Mouse (Mus musculus) adrenal gland, adult 8-10 months (tissue): ENCODE measurements around the gene Ppih. TPM values are rescaled to one million over a fixed set of nuclear protein-coding genes. Genes with fewer than 3 reads are reported as not detected.
A peak's percentile ranks its signal among the peaks of the same experiment; 100 is the strongest.

Experiments used
- DNase-seq: peaks from one replicate; pipeline ENCODE4 v3.0.0; 2022
- total RNA-seq, 4 experiments: library from RNA; stranded (reverse); gene quantifications; 2 replicates each; pipeline ENCODE4 v1.2.4; 2022

The Ppih gene
- total RNA-seq: 10 to 100 TPM; 17.7 to 25.4 (median 24.3) TPM

DNA sequence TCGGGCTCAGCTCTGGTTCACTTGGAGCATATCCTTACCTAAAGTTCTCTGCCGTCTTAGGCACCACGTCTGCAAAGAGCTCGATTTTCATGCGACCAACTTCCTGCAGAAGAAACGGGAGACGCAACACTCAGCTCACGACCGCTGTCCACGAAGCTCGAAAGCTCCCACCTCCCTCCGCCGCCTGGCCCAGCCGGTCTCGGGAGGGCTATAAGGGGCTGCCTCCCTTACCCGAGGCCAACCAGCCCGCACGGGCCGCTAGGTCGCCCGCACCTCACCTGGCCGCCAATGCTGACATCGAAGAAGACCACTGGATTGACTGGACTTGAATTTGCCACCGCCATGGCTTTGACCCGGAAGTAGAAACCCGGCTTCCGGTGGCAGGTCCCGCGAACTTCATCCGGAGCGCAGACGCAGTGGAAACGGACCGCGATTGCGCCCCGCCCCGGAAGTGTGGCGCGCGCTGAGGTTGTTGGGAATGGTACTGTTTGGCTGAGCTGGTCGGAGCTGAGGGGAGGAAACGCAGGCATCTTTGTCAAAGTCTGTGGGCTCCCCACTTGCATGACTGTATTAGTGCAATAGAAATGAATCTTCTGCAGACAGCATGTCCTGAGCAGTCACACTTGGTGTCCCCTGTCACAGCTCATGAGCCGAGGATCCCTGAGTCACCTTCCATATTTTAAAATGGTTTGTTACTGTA is at the start of gene Ppih:
Gene Ppih, minus strand, starts transcription at position 416 of the 700 bp plus-strand sequence.
- DNase-seq: peak; percentile 93

DNA sequence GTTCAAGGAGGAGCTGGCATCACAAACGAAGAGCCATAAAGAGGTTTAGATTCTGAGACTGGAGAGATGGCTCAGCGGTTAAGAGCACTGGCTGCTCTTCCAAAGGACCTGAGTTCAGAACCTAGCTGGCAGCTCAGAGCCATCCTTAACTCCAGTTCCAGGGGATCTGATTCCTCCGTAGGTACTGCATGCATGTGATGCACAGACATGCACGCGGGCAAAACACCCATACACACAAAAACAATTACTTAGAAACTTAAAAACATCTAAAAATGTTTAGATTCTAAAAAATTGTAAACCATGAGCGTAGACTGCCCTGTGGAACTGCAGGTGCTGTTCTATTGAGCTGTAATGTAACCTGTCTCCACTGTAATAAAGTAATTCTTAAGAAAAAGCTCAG is 49.1 kb upstream of the Ppih start:
- DNase-seq: no peak

DNA sequence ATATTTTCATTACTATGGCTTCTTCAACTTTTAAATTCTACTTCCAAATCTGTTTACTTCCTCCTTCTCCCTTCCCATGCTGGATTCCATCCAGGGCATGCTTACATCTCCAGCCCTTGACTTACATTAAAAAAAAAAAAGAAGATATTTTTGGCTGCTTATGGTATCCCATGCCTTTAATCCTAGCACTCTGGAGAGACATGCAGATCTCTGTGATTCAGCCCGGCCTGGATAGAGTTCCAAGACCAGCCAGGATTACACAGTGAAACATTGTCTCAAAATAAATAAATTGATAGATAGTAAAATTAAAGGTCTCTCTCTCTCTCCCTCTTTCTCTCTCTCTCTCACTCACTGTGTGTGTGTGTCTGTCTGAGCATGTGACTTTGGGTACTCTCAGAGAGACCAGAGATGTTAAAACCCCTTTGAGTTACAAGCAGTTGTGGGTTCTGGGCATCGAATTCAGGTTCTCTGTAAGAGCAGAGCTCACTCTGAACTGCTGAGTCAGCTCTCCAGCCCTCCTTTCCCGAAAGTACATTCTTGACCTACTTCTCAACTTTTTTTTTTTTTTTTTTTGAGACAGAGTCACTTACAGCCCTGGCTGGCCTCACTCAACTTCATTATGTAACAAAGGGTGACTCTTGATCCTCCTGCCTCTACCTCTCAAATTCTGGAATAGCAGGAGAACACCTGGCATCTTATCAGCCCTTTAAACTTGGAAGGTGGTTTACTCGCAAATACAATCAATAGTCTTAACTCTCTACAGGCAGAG is 46.6 kb upstream of the Ppih start:
- peak; percentile 11 for DNase-seq

DNA sequence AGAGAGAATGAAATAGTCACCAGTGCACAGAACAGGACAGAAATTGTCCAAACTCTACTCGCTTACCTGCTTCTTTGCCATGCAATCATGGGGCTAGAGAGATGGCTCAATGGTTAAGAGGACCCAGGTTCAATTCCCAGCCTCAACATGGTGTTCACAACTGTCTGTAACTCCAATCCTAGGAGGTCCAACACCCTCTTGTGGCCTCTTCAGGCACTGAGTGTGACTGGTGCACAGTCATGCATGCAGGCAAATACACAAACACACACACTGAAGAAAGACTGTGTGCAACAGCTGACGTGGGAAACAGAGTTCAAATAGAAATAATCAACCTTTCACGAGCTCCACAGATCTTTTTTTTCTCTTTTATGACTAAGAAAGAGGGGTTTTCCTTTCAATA is 41.9 kb upstream of the Ppih start:
- DNase-seq: no peak

DNA sequence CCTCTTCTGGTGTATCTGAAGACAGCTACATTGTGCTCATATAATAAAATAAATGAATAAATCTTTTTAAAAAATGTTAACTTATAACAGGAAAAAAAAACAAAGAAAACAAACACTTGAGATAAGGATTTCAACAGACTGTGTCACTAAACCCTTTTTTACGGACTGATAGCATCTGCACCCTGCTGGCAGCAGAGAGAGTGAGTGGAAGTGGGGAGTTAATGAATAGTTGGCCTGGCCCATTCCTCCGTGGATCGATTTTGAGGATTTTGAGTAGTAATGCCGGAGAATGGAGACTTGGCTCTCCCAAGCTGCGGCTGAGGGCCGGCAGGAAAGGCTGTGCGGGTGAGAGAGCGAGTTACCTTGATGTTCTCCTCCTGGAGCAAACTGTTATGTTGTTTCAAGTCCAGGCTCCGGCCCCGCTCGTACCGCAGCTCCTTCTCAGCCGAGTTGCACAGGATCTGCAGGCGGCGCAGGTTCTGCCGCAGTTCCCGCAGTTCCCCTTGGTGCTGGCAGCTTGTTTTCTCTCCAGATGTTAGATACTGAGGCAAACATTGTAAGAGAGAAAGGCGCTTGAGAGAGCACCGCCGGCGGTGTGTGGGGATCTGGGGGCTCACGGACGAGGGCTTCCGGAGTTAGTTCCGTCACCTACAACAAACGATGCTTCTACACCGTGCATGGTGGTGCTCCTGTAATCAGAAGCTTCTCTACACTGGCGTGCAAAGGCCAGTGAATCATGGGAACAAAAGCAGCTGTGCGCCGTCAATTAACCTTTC is 39.0 kb upstream of the Ppih start:
- DNase-seq: peak; percentile 9

DNA sequence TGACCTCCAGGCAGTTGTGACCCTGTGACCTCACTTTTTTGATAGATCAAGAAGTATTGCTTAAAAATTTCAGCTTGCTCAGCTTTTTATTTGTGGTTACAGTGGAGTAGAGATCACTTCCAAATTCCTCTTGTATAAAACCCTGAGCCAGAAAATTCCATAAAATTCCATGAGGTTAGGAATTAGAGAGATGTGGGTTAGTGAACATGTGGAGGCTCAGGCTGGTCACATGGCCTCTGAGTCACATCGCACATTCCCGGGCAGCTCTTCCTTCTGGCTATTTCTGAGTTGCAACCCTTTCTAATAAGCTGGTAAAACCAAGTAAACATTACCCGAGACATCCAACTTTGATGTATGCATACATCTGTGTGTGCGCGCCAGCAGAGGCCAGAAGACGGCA is 25.2 kb upstream of the Ppih start:
- no peak for DNase-seq

DNA sequence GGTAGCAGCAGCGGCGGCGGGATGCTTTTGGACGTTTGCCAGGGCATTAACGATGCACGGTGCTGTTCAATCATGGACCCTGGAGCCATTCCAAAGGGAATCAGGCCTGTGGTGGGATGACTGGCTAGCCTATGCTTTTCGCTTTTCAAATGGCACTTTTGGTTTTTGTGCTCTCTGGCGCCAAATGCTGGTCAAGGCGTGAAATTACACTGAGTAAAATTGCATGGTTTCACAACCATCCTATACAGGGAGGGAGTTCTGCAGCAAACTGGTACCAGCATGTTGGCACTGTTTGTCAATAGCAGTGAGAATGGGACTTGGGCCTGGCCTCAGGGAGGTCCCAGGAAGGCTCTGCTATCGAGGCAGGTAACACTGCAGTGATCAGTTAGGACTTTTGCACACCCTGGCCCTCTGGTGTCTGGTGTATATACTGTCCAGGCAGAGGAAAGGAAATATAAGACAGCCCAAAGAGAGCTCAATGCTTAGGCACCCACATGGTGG is 18.6 kb upstream of the Ppih start:
- no peak for DNase-seq

DNA sequence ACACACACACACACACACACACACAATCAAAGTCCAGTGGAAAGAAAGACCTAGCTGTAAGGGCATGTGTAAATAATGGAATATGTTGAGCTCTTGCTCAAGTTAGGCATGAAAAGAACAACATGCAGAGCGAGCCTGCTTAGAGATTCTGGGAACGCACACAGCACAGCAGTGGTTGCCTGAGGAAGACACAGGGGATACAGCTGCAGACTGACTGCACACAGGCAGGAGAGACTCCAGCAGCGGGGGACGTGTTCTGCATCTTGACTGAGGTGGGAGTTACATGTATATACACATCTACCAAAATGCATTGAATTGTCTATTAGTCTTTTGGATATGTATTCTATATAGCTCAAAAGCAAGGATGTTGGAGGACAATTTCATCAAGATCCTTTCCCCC is 18.1 kb upstream of the Ppih start:
- no peak for DNase-seq

DNA sequence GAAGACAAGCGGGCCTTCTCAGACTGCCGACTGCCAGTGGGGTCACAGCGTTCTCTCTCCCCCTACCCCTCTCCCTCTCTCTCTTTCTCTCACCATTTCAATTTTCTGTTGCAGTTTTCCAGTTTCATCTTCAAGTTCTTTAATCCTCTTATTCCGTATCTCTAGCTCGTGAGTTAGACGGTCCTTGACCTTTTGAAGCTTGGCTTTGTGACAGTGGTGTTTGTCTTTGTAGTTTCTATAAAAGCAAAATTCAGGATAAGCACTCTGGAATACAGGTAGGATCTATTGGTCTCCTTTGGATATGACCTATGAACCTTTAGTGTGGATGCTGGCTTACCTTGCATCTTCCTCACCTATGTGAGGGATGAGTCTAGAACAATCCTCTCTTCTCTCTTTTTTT is 13.1 kb upstream of the Ppih start:
- peak; percentile 39 for DNase-seq

DNA sequence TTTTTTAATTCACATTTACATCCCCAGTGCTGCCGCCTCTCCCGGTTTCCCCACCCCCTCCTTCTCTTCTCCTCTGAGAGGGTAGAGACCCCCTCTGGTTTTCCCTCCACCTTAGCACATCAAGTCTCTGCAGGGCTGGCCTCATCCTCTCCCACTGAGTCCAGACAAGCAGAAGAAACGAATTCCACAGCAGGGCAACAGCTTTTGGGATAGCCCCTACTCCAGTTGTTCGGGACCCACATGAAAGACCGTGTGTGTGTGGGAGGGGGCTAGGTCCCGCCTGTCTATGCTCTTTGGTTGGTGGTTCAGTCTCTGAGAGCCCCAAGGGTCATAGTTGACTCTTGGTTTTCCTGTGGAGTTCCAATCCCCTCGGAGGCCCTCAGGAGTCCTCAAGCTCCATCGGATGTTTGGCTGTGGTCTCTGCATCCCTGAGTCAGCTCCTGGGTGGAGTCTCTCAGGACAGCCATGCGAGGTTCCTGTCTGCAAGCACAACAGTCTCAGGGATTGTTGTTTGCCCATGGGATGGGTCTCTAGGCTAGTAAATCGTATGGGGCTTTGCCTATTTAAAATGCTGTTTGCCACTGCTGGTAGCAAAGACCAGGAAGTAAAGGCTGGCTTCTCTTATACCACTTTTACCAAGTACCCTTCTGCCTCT is 677 bp upstream of the Ppih start:
- no peak for DNase-seq

DNA sequence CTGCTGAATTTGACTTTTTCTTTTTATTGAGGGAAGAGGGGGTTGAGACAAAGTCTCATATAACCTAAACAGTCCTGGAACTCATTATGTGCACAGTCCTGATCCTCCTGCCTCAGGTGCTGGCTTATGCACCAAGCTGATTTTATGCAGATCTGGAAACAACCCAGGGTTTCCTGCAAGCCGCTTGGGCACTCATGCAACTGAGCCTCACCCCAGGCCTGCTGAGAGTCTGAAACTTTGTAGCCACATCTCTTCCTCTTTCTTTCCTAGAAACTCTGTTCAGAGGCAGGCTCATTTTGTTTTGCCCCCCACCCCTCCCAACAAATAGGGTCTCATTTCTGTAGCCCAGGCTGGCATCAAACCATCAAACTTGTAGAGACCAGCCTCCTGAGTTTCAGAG is 6.6 kb downstream of the Ppih start:
- no peak for DNase-seq

DNA sequence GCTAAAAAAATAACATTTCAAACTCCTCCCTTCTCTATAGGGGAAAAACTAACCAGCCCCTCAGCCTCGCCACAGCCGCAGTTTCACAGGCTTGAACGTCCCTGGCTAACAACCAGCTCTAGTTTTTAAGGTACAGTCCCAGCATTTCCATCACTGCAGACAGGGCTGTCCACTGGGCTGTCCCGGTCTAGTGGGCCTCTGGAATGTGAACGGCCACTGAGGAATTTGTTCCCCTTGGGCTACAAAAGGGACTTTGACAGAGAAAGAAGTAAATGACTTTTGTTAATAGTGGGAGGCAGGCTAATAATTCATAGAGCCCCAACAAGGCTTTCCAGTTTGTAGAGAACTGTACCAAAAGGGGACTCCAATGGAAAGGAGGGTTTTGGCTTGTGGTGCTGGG is 14.9 kb downstream of the Ppih start:
- no peak for DNase-seq

DNA sequence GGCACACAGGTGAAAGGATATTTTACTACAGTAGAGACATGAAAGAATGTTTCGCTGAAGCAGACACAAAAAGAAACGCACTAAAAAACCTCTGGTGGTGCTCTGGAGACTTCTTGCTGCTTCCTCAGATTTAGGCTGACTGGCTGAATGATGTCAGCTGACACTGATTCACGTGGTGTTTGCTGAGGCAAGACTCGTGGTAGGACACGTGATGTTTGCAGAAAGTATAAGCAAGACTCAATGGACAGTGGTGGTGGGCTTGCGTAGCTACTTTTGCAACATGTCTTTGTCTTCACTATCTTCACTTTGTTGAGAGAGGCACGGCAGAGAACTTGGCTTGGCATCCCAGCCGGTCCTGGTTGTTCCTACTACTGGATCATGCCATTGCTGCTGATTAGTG is 17.1 kb downstream of the Ppih start:
- no peak for DNase-seq

DNA sequence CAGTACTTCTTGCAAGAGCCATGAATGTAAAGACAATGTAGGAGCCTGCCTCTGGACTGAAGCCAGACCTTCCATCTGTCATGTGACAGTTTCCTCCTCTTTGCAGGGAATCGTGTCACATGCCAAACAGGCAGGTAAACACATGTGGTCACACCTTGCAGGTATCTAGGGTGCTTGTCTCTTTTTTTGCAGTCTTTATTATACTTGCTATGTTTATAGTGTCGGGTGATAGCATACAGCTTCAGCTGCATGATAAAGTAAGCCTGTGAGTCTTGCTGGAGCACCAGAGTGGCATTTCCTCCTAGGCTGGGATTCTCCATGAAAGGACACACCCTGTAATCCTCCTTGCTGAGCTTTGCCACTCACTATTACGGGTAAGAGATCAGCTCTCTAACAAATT is 18.6 kb downstream of the Ppih start:
- no peak for DNase-seq

DNA sequence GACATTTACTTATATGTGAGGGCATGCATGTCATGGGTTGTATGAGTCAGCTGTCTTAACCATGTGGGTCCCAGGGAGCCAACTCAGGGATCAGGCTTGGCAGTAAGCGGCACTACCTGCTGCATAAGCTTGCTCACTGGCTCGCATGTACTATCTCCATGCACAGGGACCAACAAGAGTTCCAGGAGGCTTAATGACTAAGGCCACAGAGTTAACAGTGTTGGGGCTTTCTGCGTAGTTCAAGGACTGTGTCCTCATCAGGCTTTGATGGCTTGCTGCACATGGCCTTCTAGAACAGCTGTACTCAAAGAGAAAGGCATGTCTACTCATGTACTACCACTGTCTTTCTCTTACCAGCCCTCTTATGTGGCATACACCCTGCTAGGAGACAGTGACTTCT is 19.6 kb downstream of the Ppih start:
- peak; percentile 24 for DNase-seq

DNA sequence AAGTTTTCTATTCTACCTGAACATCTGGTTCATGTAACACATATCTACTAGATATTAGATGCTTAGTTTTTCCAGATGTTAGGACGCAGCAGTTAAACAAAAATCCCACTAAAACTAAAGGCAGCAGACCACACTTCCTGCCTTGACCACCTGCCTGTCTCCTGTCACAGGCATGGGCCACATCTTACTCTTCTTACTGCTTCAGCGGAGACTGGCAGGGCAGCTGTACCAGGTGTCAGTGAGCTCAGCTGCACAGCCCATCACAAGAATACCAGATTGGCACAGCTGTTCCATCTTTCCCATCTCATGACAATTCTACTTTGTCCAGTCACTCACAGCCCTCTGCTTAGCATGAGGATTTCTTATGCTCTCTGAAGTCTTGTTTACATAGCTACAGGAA is 23.0 kb downstream of the Ppih start:
- DNase-seq: no peak

DNA sequence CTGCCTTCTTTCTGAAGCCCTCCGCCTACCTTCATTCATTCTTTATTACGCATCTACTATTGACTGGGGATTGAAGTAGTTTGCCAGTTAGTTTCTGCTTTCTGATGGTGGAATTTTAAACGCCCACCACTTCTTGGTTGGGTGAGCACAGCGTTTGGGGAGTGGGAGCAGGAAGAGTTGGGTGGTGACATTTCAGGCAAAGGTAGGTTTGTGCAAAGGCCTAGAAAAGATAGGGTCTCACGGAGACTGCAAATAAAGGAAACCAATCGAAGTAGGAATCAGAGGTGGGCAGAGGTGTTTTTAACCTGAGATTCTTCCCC is 25.3 kb downstream of the Ppih start:
- no peak for DNase-seq

DNA sequence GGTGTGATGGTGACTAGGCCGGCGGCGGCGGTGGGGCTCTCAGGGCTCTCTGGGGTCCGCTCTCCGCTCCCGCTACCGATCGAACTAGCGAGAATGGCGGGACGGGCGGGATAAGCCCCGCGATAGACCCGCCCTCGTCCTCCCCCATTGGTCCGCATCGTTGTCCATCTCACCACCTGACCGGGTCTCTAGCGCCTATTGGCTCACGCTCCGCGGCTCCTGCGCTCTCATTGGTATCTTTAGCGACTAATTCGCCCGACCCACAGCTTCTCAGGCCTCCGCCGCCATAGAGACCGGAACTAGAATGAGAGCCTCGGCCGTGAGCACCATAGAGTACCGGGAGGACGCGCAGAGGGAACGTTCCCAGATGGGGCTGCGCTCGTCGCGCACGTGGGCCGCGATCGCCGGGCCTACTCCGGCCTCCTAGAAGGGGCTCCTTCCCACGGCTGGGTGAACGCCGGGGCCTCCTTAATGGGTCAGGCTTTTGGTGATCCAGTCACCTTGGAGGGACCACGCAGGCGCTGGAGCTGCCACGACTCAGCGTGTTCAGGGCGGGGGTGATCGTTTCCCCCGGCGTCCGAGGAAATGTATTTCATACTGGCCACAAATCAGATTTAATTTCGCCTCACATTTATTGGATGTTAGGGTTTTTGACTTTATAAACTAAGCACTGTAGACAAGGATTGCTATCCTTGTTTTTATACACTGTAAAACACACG is 25.8 kb downstream of the Ppih start, which contains the start of gene Ybx1:
Gene Ybx1, minus strand, starts transcription at position 190 of the 719 bp plus-strand sequence.
- DNase-seq: peak; percentile 99

DNA sequence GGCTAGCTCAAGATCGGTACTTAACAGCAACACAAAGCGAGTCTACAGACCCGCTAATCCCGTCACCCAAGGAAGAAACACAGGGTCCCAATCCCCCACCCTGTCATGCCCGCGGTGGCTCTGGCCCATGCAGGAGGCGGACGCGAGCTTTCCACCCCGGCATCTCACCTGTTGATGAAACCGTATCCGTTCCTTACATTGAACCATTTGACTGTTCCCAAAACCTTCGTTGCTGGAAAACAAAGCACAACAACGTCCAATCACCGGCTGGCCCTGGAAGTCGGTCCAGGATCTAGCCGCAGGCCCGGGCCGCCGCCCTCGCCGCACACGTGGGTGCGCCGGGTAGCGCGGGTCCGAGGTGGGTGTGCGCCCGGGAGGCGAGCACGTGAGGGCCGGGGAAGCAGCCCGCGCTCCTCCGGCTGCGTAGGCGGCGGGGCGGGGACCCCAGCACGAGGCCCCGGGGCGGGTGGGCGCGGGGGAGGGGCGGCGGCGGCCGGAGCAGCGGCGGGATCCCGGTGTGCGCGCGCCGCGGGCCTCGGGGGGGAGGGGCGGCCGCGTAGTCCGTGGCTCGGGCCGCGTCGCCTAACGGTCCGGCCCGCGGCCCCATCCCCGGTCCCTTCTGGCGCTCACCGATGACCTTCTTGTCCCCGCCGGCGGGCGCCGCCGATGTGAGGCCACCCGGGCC is 26.6 kb downstream of the Ppih start:
- peak; percentile 28 for DNase-seq

DNA sequence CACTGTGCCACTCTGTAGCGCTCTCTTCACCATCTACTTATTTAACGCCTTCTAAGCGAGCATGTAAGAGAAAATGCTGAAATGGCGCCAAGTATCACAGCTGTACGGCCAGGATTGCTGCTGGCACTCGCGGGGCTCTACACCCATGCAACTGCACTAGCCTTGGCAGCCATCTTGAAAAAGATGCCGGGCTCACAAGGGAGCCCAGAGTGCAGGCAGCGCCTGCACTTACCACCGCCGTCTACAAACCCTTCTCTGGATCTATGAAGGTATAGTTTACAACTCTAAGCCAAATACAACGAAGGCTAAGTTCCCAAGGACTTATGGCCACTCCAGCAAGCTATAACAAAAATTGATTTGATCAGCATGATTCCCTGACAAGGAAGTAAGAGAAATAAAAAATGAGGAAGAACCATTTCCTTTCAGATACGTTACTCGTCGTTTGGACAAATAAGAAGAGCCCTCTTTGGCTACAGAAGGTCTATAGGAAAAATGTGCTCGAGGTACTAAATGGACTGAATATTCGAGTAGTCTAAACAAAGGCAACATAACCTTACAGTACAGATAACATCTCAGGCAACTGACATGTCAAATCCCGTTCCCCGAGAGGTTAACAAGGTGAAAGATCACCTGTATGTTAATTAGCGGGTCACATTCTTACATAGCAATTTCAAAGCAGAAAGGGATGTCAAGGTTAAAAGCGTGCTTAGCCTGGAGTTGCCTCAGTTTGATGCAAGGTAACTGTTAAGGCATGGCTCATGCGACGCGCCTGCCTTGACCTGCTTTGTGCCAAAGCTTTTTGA is 27.4 kb downstream of the Ppih start:
- peak; percentile 38 for DNase-seq

DNA sequence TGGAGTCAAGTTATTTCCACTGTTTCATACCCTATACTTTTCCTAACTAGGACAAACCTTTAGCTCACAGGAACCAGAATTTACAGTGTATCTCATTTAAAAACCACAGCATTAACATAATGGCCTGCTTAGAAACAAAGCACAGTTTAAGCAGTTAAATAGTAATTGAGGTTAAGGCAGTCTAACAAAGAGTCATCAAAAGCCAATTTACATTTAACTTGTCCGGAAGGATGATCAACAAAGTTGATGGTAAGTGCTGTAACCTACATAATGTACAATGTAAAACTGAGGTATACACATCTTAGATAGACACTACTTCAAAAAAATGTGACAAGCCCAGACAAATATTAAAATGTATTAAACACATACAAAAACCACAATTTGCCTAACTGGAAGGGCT is 28.4 kb downstream of the Ppih start:
- no peak for DNase-seq
